Mouse (Mus musculus) bone marrow, adult 2 months (tissue): Measurements from ENCODE around the gene Cpt1c.
A peak's percentile ranks its signal among the peaks of the same experiment; 100 is the strongest.

Source experiments
- CTCF ChIP-seq: fragments of 200-500 bp; IDR thresholded peaks from 2 replicates; pipeline ENCODE4 v1.5.1; 2011; ENCODE audit warnings: low read length, control low read depth; ENCODE audit not compliant: control insufficient read depth, insufficient read depth
- POLR2A ChIP-seq: fragments of 200-500 bp; IDR thresholded peaks from 2 replicates; pipeline ENCODE4 v1.6.1; 2011; ENCODE audit warnings: low read depth, mild to moderate bottlenecking, control low read depth, low read length, borderline replicate concordance; ENCODE audit not compliant: control insufficient read depth

- peak; percentile 43; the same call in 1 of the 2 replicates for TF ChIP-seq CTCF
- no peak for TF ChIP-seq POLR2A
Measured at GRCm38 (mm10) chr7:44955628-44956027, 19.0 kb downstream of the Cpt1c start.
